Mouse (Mus musculus): ENCODE data around the gene Insl6.
A peak's percentile ranks its signal among the peaks of the same experiment; 100 is the strongest.

Insl6 gene

GRCm38 (mm10) chr19:29354895-29355877 is 30.0 kb upstream of the Insl6 start:
- peak; percentile 91 for DNase-seq

GRCm38 (mm10) chr19:29350991-29351390 is 25.8 kb upstream of the Insl6 start:
- DNase-seq, result no peak

- no peak for DNase-seq
Observed at GRCm38 (mm10) chr19:29345636-29346035, 20.5 kb upstream of the Insl6 start.

- DNase-seq, result no peak
Observed at GRCm38 (mm10) chr19:29344868-29345267, 19.7 kb upstream of the Insl6 start.

GRCm38 (mm10) chr19:29342281-29342680 is 17.1 kb upstream of the Insl6 start:
- no peak for DNase-seq

- no peak for DNase-seq
Observed at GRCm38 (mm10) chr19:29341029-29341428, 15.9 kb upstream of the Insl6 start.

GRCm38 (mm10) chr19:29336624-29337023 is 11.5 kb upstream of the Insl6 start:
- no peak for DNase-seq

- DNase-seq, result no peak
Observed at GRCm38 (mm10) chr19:29334068-29334745, 9.1 kb upstream of the Insl6 start, which contains the start of gene Rln1. TSS of gene Rln1 (minus strand) at chr19:29334670.

GRCm38 (mm10) chr19:29326822-29327552 is 1.8 kb upstream of the Insl6 start:
- no peak for DNase-seq

GRCm38 (mm10) chr19:29326396-29326795 is 1.2 kb upstream of the Insl6 start:
- no peak for DNase-seq

GRCm38 (mm10) chr19:29325852-29326180 is 660 bp upstream of the Insl6 start:
- DNase-seq, result no peak

- DNase-seq, result peak; percentile 23
Observed at GRCm38 (mm10) chr19:29323416-29324049, 1.6 kb downstream of the Insl6 start.

GRCm38 (mm10) chr19:29312661-29313060 is 12.5 kb downstream of the Insl6 start:
- DNase-seq, result no peak

- DNase-seq, result no peak
Observed at GRCm38 (mm10) chr19:29311791-29312190, 13.4 kb downstream of the Insl6 start.

GRCm38 (mm10) chr19:29308832-29309231 is 16.3 kb downstream of the Insl6 start:
- no peak for DNase-seq

- DNase-seq, result no peak
Observed at GRCm38 (mm10) chr19:29302119-29302518, 23.0 kb downstream of the Insl6 start.

- DNase-seq, result no peak
Observed at GRCm38 (mm10) chr19:29300919-29301318, 24.2 kb downstream of the Insl6 start.

GRCm38 (mm10) chr19:29297366-29297765 is 27.8 kb downstream of the Insl6 start:
- DNase-seq, result no peak

- DNase-seq, result no peak
Observed at GRCm38 (mm10) chr19:29296166-29296565, 29.0 kb downstream of the Insl6 start.

GRCm38 (mm10) chr19:29294756-29295155 is 30.4 kb downstream of the Insl6 start:
- no peak for DNase-seq

GRCm38 (mm10) chr19:29292546-29292945 is 32.6 kb downstream of the Insl6 start:
- DNase-seq, result no peak

GRCm38 (mm10) chr19:29291532-29291931 is 33.6 kb downstream of the Insl6 start:
- no peak for DNase-seq

GRCm38 (mm10) chr19:29287863-29288262 is 37.3 kb downstream of the Insl6 start:
- no peak for DNase-seq
